Mouse (Mus musculus) heart, embryonic 11.5 days (tissue): Measurements from ENCODE around the gene Tnfrsf8. TPM values are rescaled to one million over a fixed set of nuclear protein-coding genes. Genes with fewer than 3 reads are reported as not detected.

Experiments
- ATAC-seq: fragments of 200-750 bp; cut with Nextera tagmentation; replicated peaks from 2 replicates; pipeline ENCODE4 v1.8.0; 2017; ENCODE audit warnings: moderate library complexity; ENCODE audit not compliant: insufficient number of reproducible peaks, low FRiP score, low TSS enrichment
- H3K27ac ChIP-seq: fragments of 300-500 bp; sonication (generic); 2 replicates; pipeline ENCODE4 v1.5.1; 2014; ENCODE audit warnings: mild to moderate bottlenecking, low read depth, low read length
- H3K27me3 ChIP-seq: fragments of 300-500 bp; sonication (generic); 2 replicates; pipeline ENCODE4 v1.6.1; 2014; ENCODE audit warnings: mild to moderate bottlenecking, low read length, mixed read lengths; ENCODE audit not compliant: control insufficient read depth, insufficient read depth
- H3K36me3 ChIP-seq: fragments of 300-500 bp; sonication (generic); 2 replicates; pipeline ENCODE4 v1.6.1; 2014; ENCODE audit warnings: mild to moderate bottlenecking, low read length, moderate library complexity, mixed read lengths; ENCODE audit not compliant: control insufficient read depth, insufficient read depth
- H3K4me1 ChIP-seq: fragments of 300-500 bp; sonication (generic); 2 replicates; pipeline ENCODE4 v1.6.1; 2014; ENCODE audit warnings: low read length; ENCODE audit not compliant: control insufficient read depth, insufficient read depth
- H3K4me2 ChIP-seq: fragments of 300-500 bp; sonication (generic); 2 replicates; pipeline ENCODE4 v1.6.1; 2014; ENCODE audit warnings: mild to moderate bottlenecking, moderate library complexity
- H3K4me3 ChIP-seq: fragments of 300-500 bp; sonication (generic); 2 replicates; pipeline ENCODE4 v1.5.1; 2014; ENCODE audit warnings: low read depth, low read length
- H3K9ac ChIP-seq: fragments of 300-500 bp; sonication (generic); 2 replicates; pipeline ENCODE4 v1.6.1; 2014; ENCODE audit warnings: mild to moderate bottlenecking, low read depth, low read length, moderate library complexity
- H3K9me3 ChIP-seq: fragments of 300-500 bp; sonication (generic); replicated peaks from 2 replicates; pipeline ENCODE4 v1.6.1; 2016; ENCODE audit warnings: low read length; ENCODE audit not compliant: control insufficient read depth
- WGBS: fragments of 180-500 bp; shearing (Covaris S2); extraction: QIAGEN DNeasy Blood & Tissue Kit; methylation state at CpG from one replicate; pipeline ENCODE4 v1.1.7; 2014; ENCODE audit not compliant: insufficient replicate concordance; 5-methylcytosine and 5-hydroxymethylcytosine counted together
- polyA plus RNA-seq: library from polyadenylated mRNA; unstranded; fragments of >200 nt; fragmentation: Nextera tagmentation; extraction: Ambion mirVana; gene quantifications from 2 replicates; pipeline ENCODE4 v1.2.1, GENCODE M21; 2014

Tnfrsf8 gene
- polyA plus RNA-seq, 1 experiment from 2014 or later = 0.04 TPM

GRCm38 (mm10) chr4:145280966-145281365 is 34.0 kb downstream of the Tnfrsf8 start:
- WGBS = 88% methylated on average over 6 of the region's 6 CpGs
- no peak for ATAC-seq

GRCm38 (mm10) chr4:145278724-145279370 is 36.1 kb downstream of the Tnfrsf8 start:
- no peaks in the 10 kb centered on the region for H3K27me3 ChIP-seq
- H3K9me3 ChIP-seq = no peaks in the 10 kb centered on the region
- H3K27ac ChIP-seq = no peak overlapping the region
- no peak overlapping the region for H3K9ac ChIP-seq
- no peak overlapping the region for H3K4me3 ChIP-seq
- H3K4me1 ChIP-seq = no peaks in the 10 kb centered on the region
- no peak overlapping the region for H3K4me2 ChIP-seq
- 65% methylated on average over 3 of the region's 3 CpGs for whole genome bisulfite sequencing
- ATAC-seq = no peak
- H3K36me3 ChIP-seq = no peaks in the 10 kb centered on the region

More at GRCm38 (mm10) chr4:145280966-145281365, 34.0 kb downstream of the Tnfrsf8 start:
- H3K9me3 ChIP-seq = no peaks in the 10 kb centered on the region
- no peaks in the 10 kb centered on the region for H3K36me3 ChIP-seq
- no peak overlapping the region for H3K9ac ChIP-seq
- no peaks in the 10 kb centered on the region for H3K27me3 ChIP-seq
- H3K4me1 ChIP-seq = no peaks in the 10 kb centered on the region
- no peak overlapping the region for H3K4me2 ChIP-seq
- H3K27ac ChIP-seq = no peak overlapping the region
- no peak overlapping the region for H3K4me3 ChIP-seq

DNA sequence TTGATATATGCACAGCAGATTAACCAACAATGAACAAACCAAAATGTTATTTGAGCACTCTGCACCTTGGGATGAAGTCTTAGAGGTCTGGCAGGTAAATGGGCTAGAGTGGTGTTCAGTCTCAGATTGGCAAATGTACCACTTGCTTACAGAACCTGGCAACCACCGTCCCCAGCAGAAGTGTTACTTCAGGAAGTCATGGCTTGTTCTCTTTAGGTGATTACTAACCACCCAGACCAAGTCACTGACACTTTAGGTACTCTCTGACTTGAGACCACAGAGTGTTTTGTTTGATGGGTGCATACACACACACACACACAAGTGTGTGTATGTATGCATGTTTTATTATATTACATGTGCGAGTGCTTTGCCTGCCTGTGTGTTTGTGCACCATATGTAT is 36.7 kb downstream of the Tnfrsf8 start:
- WGBS = 83% methylated on average over 2 of the region's 2 CpGs
- no peaks in the 10 kb centered on the region for H3K9me3 ChIP-seq
- H3K27ac ChIP-seq = no peak overlapping the region
- H3K36me3 ChIP-seq = no peaks in the 10 kb centered on the region
- no peaks in the 10 kb centered on the region for H3K27me3 ChIP-seq
- no peak overlapping the region for H3K4me2 ChIP-seq
- no peak overlapping the region for H3K9ac ChIP-seq
- no peak overlapping the region for H3K4me3 ChIP-seq
- no peaks in the 10 kb centered on the region for H3K4me1 ChIP-seq
- no peak for ATAC-seq

- no peak overlapping the region for H3K27ac ChIP-seq
- H3K4me1 ChIP-seq = no peaks in the 10 kb centered on the region
- H3K9me3 ChIP-seq = no peaks in the 10 kb centered on the region
- ATAC-seq = no peak
- H3K27me3 ChIP-seq = no peaks in the 10 kb centered on the region
- no peak overlapping the region for H3K4me2 ChIP-seq
- no peak overlapping the region for H3K4me3 ChIP-seq
- 80% methylated on average over 6 of the region's 6 CpGs for WGBS
- H3K36me3 ChIP-seq = no peaks in the 10 kb centered on the region
- H3K9ac ChIP-seq = no peak overlapping the region
Observed at GRCm38 (mm10) chr4:145276368-145277249, 38.4 kb downstream of the Tnfrsf8 start.

DNA sequence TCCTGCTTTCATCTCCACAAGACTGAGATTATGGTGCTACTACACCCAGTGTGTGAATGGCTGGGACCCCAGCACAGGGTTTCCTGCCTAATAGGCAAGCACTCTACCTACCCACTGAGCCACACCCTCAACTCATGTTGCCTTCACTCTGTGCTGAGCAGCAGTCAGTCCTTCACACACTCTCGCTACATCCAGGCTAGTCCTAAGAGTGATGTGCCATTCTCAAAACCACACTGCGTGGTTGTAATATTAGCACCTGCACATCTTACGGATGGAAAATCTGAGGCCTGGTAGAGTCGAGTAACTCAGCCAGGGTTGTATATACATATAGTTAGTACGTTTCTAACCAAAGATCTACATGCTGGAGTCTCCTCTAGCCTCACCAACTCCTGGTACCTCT is 40.1 kb downstream of the Tnfrsf8 start:
- H3K4me3 ChIP-seq = no peak overlapping the region
- H3K27me3 ChIP-seq = no peaks in the 10 kb centered on the region
- no peaks in the 10 kb centered on the region for H3K36me3 ChIP-seq
- no peak overlapping the region for H3K27ac ChIP-seq
- 89% methylated on average over 5 of the region's 5 CpGs for WGBS
- H3K9ac ChIP-seq = no peak overlapping the region
- H3K4me2 ChIP-seq = no peak overlapping the region
- no peaks in the 10 kb centered on the region for H3K9me3 ChIP-seq
- no peaks in the 10 kb centered on the region for H3K4me1 ChIP-seq
- no peak for ATAC-seq

- H3K9me3 ChIP-seq = no peaks in the 10 kb centered on the region
- no peak overlapping the region for H3K4me3 ChIP-seq
- no peaks in the 10 kb centered on the region for H3K4me1 ChIP-seq
- no peaks in the 10 kb centered on the region for H3K27me3 ChIP-seq
- ATAC-seq = no peak
- H3K27ac ChIP-seq = no peak overlapping the region
- no peak overlapping the region for H3K4me2 ChIP-seq
- 75% methylated on average over 5 of the region's 5 CpGs for WGBS
- no peak overlapping the region for H3K9ac ChIP-seq
- H3K36me3 ChIP-seq = no peaks in the 10 kb centered on the region
Observed at GRCm38 (mm10) chr4:145273923-145274322, 41.0 kb downstream of the Tnfrsf8 start.

- no peaks in the 10 kb centered on the region for H3K4me1 ChIP-seq
- no peak overlapping the region for H3K9ac ChIP-seq
- no peaks in the 10 kb centered on the region for H3K36me3 ChIP-seq
- ATAC-seq = no peak
- H3K27ac ChIP-seq = no peak overlapping the region
- WGBS = 62% methylated on average over 1 of the region's 1 CpGs
- H3K4me2 ChIP-seq = no peak overlapping the region
- H3K27me3 ChIP-seq = no peaks in the 10 kb centered on the region
- H3K4me3 ChIP-seq = no peak overlapping the region
- no peaks in the 10 kb centered on the region for H3K9me3 ChIP-seq
Observed at GRCm38 (mm10) chr4:145272763-145273162, 42.2 kb downstream of the Tnfrsf8 start.

DNA sequence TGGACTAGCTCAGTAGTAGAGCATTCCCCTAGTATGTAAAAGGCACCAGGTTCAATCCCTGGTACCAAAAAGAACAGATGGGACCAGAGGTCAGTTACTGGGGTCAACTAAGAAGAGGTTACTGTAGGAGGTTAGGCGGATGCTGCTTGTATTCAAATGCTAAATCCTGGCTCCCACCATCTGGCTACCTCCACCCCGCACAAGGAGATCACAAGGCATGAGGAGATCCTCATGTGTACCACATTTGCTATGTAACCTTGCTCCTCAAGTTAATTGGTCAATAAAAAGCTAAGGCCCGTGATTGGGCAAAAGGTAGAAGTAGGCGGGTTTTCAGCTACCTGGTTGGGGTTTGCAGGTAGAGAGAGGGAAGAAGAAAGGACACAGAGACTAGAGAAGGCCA is 43.3 kb downstream of the Tnfrsf8 start:
- no peak overlapping the region for H3K4me2 ChIP-seq
- no peak overlapping the region for H3K9ac ChIP-seq
- H3K4me3 ChIP-seq = no peak overlapping the region
- H3K27me3 ChIP-seq = no peaks in the 10 kb centered on the region
- no peaks in the 10 kb centered on the region for H3K4me1 ChIP-seq
- H3K9me3 ChIP-seq = no peaks in the 10 kb centered on the region
- 82% methylated on average over 4 of the region's 4 CpGs for WGBS
- H3K27ac ChIP-seq = no peak overlapping the region
- ATAC-seq = no peak
- no peaks in the 10 kb centered on the region for H3K36me3 ChIP-seq
